Mouse (Mus musculus) myocyte (in vitro differentiated cells): ENCODE data around the gene March5. TPM values are rescaled to one million over a fixed set of nuclear protein-coding genes. Genes with fewer than 3 reads are reported as not detected.
"Not testable (repeated sequence)": the region's sequence is repeated elsewhere in the genome, so short reads cannot be mapped to it uniquely, and the experiment has no call there.

Experiments used
- H3K27me3 ChIP-seq: one replicate; pipeline ENCODE4 v1.6.1; 2011; ENCODE audit not compliant: control insufficient read depth, insufficient read depth, insufficient read length
- H3K36me3 ChIP-seq: one replicate; pipeline ENCODE4 v1.6.1; 2011; ENCODE audit not compliant: control insufficient read depth, insufficient read depth
- H3K4me2 ChIP-seq: one replicate; pipeline ENCODE4 v1.6.1; 2011; ENCODE audit warnings: low read depth, control low read depth
- H3K4me3 ChIP-seq: one replicate; pipeline ENCODE4 v1.5.1; 2011; ENCODE audit warnings: mild to moderate bottlenecking, control low read depth, moderate library complexity
- H3K79me2 ChIP-seq: one replicate; pipeline ENCODE4 v1.6.1; 2011; ENCODE audit not compliant: control insufficient read depth, insufficient read depth
- H3ac ChIP-seq: one replicate; pipeline ENCODE4 v1.6.1; 2011; ENCODE audit not compliant: control insufficient read depth, insufficient read length
- CEBPB ChIP-seq: IDR thresholded peaks from 2 replicates; pipeline ENCODE4 v1.6.1; 2011; ENCODE audit warnings: mild to moderate bottlenecking, moderate library complexity; ENCODE audit not compliant: poor library complexity, insufficient read depth, severe bottlenecking
- E2F4 ChIP-seq: IDR thresholded peaks from one replicate; pipeline ENCODE4 v1.6.1; 2011; ENCODE audit warnings: mild to moderate bottlenecking, control low read depth, moderate library complexity; ENCODE audit not compliant: insufficient read depth
- MAX ChIP-seq: IDR thresholded peaks from one replicate; pipeline ENCODE4 v1.6.1; 2011; ENCODE audit warnings: low read depth, mild to moderate bottlenecking, control low read depth
- MYOD1 ChIP-seq, 3 experiments: IDR thresholded peaks; one replicate each; pipeline ENCODE4 v1.6.1; 2011; ENCODE audit warnings: control low read depth in 2 of 3, low read depth in 2 of 3, mild to moderate bottlenecking in 2 of 3, moderate library complexity in 1 of 3; ENCODE audit not compliant: insufficient read length in 2 of 3, control insufficient read depth in 1 of 3
- MYOG ChIP-seq, 3 experiments: IDR thresholded peaks; one replicate each; pipeline ENCODE4 v1.6.1; 2011; ENCODE audit warnings: control low read depth in 2 of 3, low read depth in 2 of 3, mild to moderate bottlenecking in 2 of 3; ENCODE audit not compliant: insufficient read length in 2 of 3, control insufficient read depth in 1 of 3, insufficient read depth in 1 of 3
- POLR2A ChIP-seq: IDR thresholded peaks from one replicate; pipeline ENCODE4 v1.6.1; 2011; ENCODE audit warnings: low read depth, mild to moderate bottlenecking, control low read depth, moderate library complexity; ENCODE audit not compliant: insufficient read length
- POLR2AphosphoS2 ChIP-seq: IDR thresholded peaks from one replicate; pipeline ENCODE4 v1.6.1; 2011; ENCODE audit warnings: low read depth, control low read depth; ENCODE audit not compliant: insufficient read length
- REST ChIP-seq: IDR thresholded peaks from one replicate; pipeline ENCODE4 v1.6.1; 2011; ENCODE audit warnings: mild to moderate bottlenecking, control low read depth, moderate library complexity; ENCODE audit not compliant: insufficient read depth, insufficient read length
- SRF ChIP-seq: IDR thresholded peaks from one replicate; pipeline ENCODE4 v1.6.1; 2011; ENCODE audit warnings: low read depth; ENCODE audit not compliant: control insufficient read depth, insufficient read length
- TCF12 ChIP-seq: IDR thresholded peaks from one replicate; pipeline ENCODE4 v1.6.1; 2011; ENCODE audit warnings: mild to moderate bottlenecking, control low read depth; ENCODE audit not compliant: poor library complexity, insufficient read depth, severe bottlenecking
- TCF3 ChIP-seq: IDR thresholded peaks from one replicate; pipeline ENCODE4 v1.6.1; 2011; ENCODE audit warnings: low read depth, control low read depth; ENCODE audit not compliant: insufficient read length
- USF1 ChIP-seq: IDR thresholded peaks from one replicate; pipeline ENCODE4 v1.6.1; 2011; ENCODE audit warnings: low read depth, mild to moderate bottlenecking, control low read depth, moderate library complexity
- polyA plus RNA-seq: library from polyadenylated mRNA; unstranded; fragments of >200 nt; fragmentation: generic; extraction: Trizol; gene quantifications from one replicate; pipeline ENCODE4 v1.2.1, GENCODE M21; 2012; ENCODE audit warnings: missing spikeins

Gene March5
- polyA plus RNA-seq, 1 experiment = 73.5 TPM

DNA sequence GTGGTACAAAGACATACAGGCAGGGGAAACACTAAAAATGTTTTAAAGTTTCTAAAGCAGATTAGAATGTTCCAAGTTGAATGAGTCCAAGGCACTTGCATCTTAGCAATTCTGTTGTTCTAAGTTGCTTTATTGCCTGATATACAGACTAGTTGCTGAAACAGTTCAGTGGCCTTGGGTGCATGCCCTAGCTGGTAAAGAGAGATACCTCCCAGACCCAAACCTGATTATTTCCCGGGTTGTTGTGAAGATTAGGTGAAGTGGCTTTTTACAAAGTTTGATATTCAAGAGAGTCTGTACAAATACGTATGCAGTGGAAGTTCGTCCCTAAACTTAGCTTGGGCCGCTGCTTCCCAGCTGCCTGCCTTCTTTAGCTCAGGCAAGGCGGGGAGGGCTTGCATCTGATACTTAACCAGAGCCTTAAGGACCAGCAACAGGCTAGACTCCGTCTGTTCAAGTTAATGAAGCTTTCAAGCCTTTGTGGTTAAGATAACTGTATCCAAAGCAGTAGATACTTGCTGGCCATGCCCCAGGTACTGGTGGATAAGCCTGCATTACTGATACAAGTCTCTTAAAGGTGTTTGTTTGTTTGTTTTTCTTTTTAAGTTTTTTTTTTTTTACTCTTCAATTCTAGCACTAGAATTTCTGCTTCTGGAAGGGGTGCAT lies 18.0 kb downstream of the March5 start:
- no peak for TF ChIP-seq USF1
- Histone ChIP-seq H3K36me3 (peaks cover 32% of the 10 kb centered on the region), H3K27me3 (no peaks in the 10 kb centered on the region), H3K79me2 (no peaks in the 10 kb centered on the region), H3K4me3 (no peak overlapping the region), H3ac (no peak overlapping the region), H3K4me2 (no peak overlapping the region)

- H3K4me3 ChIP-seq, H3K4me2 ChIP-seq, H3ac ChIP-seq: not testable (repeated sequence)
Measured at GRCm38 (mm10) chr19:37232598-37232997, 25.3 kb downstream of the March5 start.

DNA sequence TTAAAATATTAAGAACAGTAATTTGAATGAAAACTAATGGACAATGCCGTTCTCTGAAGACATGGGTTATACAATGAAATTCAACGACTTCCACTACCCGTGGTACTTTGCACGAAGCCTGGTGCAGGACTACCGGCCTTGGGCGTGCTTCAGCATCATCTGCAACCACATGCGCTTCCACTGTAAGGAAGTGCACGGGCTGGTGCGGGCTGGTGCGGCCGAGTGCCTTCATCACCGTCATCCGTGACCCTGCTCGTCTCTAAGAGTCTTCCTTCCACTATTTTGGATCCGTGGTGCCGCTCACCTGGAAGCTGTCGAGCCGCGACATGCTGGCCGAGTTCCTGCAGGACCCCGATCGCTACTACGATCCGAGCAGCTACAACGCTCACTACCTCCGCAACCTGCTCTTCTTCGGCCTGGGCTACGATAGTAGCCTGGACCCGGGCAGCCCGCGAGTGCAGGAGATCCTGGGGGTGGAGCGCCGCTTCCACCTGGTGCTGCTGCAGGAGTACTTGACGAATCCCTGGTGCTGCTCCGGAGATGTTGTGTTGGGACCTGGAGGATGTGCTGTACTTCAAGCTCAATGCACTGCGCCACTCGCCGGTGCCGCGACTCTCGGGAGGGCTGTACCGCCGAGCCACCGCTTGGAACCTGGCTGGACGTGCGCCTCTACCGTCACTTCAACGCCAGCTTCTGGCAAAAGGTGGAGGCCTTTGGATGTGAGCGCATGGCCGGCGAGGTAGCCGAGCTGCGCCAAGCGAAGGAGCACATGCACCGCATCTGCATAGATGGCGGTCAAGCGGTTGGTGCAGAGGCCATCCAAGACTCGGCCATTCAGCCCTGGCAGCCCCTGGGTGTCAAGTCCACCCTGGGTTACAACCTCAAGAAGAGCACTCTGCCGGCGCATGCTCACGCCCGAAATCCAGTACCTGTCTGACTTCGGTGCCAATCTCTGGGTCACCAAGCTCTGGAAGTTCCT lies 26.5 kb downstream of the March5 start:
- Histone ChIP-seq H3K36me3 (no peaks in the 10 kb centered on the region), H3K4me3 (no peak overlapping the region), H3ac (no peak overlapping the region), H3K79me2 (no peaks in the 10 kb centered on the region), H3K4me2 (no peak overlapping the region), H3K27me3 (no peaks in the 10 kb centered on the region)
- TF ChIP-seq SRF = no peak
- no peak for TF ChIP-seq REST
- no peak for TF ChIP-seq E2F4
- no peak for TF ChIP-seq USF1
- no peak for TF ChIP-seq TCF3
- no peak for TF ChIP-seq MAX
- no peak for TF ChIP-seq POLR2AphosphoS2
- TF ChIP-seq MYOG (IDR thresholded peaks at IDR 0.05; ENCODE audit: control insufficient read depth in 1 of 3, insufficient read depth in 1 of 3, insufficient read length in 2 of 3, low read depth in 2 of 3) = no peak
- no peak for TF ChIP-seq MYOD1 (IDR thresholded peaks at IDR 0.05; ENCODE audit: control insufficient read depth in 1 of 3, insufficient read length in 2 of 3, low read depth in 2 of 3)
- no peak for TF ChIP-seq POLR2A
- no peak for TF ChIP-seq TCF12
- no peak for TF ChIP-seq CEBPB

More at GRCm38 (mm10) chr19:37232598-37232997, 25.3 kb downstream of the March5 start:
- H3K79me2 ChIP-seq, H3K27me3 ChIP-seq, H3K36me3 ChIP-seq: not testable (repeated sequence)

GRCm38 (mm10) chr19:37235818-37236217 lies 28.5 kb downstream of the March5 start:
- Histone ChIP-seq H3K4me3 (no peak overlapping the region), H3K36me3 (no peaks in the 10 kb centered on the region), H3K79me2 (no peaks in the 10 kb centered on the region), H3ac (no peak overlapping the region), H3K27me3 (no peaks in the 10 kb centered on the region), H3K4me2 (no peak overlapping the region)
- TF ChIP-seq POLR2A = no peak
- no peak for TF ChIP-seq SRF

DNA sequence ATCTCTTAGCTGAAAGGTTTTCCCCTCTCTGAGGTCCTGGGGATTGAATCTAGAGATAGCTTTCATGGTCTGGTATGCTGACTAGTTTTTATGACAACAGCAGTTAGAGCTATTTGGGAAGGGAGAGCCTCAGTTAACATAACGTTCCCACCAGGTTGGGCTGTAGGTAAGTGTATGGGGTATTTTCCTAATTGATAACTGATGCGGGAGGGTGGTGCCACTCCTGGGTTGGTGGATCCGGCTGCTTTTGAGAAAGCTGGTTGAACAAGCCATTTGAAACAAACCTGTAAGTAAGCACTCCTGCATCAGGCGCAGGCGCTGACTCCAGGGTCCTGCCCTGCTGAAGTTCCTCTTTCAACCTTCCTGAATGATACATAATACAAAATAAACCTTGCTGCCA lies 30.0 kb downstream of the March5 start:
- Histone ChIP-seq H3K4me2 (no peak overlapping the region), H3K36me3 (no peaks in the 10 kb centered on the region), H3K4me3 (no peak overlapping the region), H3ac (no peak overlapping the region), H3K79me2 (no peaks in the 10 kb centered on the region), H3K27me3 (no peaks in the 10 kb centered on the region)
- TF ChIP-seq MYOG (IDR thresholded peaks at IDR 0.05; ENCODE audit: control insufficient read depth in 1 of 3, insufficient read depth in 1 of 3, insufficient read length in 2 of 3, low read depth in 2 of 3) (no peak), REST (no peak), POLR2A (no peak), USF1 (no peak), MAX (no peak), TCF12 (no peak), TCF3 (no peak), E2F4 (no peak), MYOD1 (IDR thresholded peaks at IDR 0.05; ENCODE audit: control insufficient read depth in 1 of 3, insufficient read length in 2 of 3, low read depth in 2 of 3) (no peak), POLR2AphosphoS2 (no peak), SRF (no peak), CEBPB (no peak)
